Mouse (Mus musculus) lung, postnatal 0 days (tissue): ENCODE data around the gene Oser1. TPM values are rescaled to one million over a fixed set of nuclear protein-coding genes. Genes with fewer than 3 reads are reported as not detected.

Experiments
- ATAC-seq: fragments of 200-750 bp; cut with Nextera tagmentation; 2 replicates; pipeline ENCODE4 v1.8.0; 2017; ENCODE audit warnings: moderate library complexity
- DNase-seq: peaks from one replicate; pipeline ENCODE4 v3.0.0-alpha.2; 2016; ENCODE audit warnings: low spot score
- H3K27ac ChIP-seq: fragments of 300-500 bp; sonication (generic); 2 replicates; pipeline ENCODE4 v1.5.1; 2014; ENCODE audit warnings: antibody characterized with exemption, mild to moderate bottlenecking, low read length, mixed read lengths
- H3K27me3 ChIP-seq: fragments of 300-500 bp; sonication (generic); replicated peaks from 2 replicates; pipeline ENCODE4 v1.6.1; 2014; ENCODE audit warnings: low read length, mixed read lengths; ENCODE audit not compliant: insufficient read depth
- H3K36me3 ChIP-seq: fragments of 300-500 bp; sonication (generic); 2 replicates; pipeline ENCODE4 v1.6.1; 2014; ENCODE audit warnings: low read length, mixed read lengths; ENCODE audit not compliant: insufficient read depth
- H3K4me1 ChIP-seq: fragments of 300-500 bp; sonication (generic); 2 replicates; pipeline ENCODE4 v1.6.1; 2014; ENCODE audit warnings: antibody characterized with exemption, low read depth, low read length, mixed read lengths; ENCODE audit not compliant: insufficient read depth
- H3K4me2 ChIP-seq: fragments of 300-500 bp; sonication (generic); replicated peaks from 2 replicates; pipeline ENCODE4 v1.6.1; 2014; ENCODE audit warnings: low read depth, mild to moderate bottlenecking, low read length, moderate library complexity, mixed read lengths
- H3K4me3 ChIP-seq: fragments of 300-500 bp; sonication (generic); 2 replicates; pipeline ENCODE4 v1.5.1; 2014; ENCODE audit warnings: low read depth, low read length
- H3K9ac ChIP-seq: fragments of 300-500 bp; sonication (generic); replicated peaks from 2 replicates; pipeline ENCODE4 v1.6.1; 2014; ENCODE audit warnings: low read depth, mild to moderate bottlenecking
- H3K9me3 ChIP-seq: fragments of 300-500 bp; sonication (generic); 2 replicates; pipeline ENCODE4 v1.6.1; 2016; ENCODE audit warnings: low read length, mixed read lengths
- CTCF ChIP-seq: IDR thresholded peaks from 2 replicates; pipeline ENCODE4 v1.5.1; 2016; ENCODE audit warnings: antibody characterized with exemption, mild to moderate bottlenecking
- EP300 ChIP-seq: IDR thresholded peaks from 2 replicates; pipeline ENCODE4 v1.6.1; 2016; ENCODE audit warnings: antibody characterized with exemption, mild to moderate bottlenecking, control low read depth
- WGBS: fragments of 180-500 bp; shearing (Covaris S2); extraction: QIAGEN DNeasy Blood & Tissue Kit; methylation state at CpG from one replicate; pipeline ENCODE4 v1.1.7; 2014; 5-methylcytosine and 5-hydroxymethylcytosine counted together
- polyA plus RNA-seq: library from polyadenylated mRNA; unstranded; fragments of >200 nt; fragmentation: Nextera tagmentation; extraction: Ambion mirVana; gene quantifications from 2 replicates; pipeline ENCODE4 v1.2.1, GENCODE M21; 2015

The Oser1 gene
- polyA plus RNA-seq, 1 experiment from 2014 or later = 74.6 TPM

DNA sequence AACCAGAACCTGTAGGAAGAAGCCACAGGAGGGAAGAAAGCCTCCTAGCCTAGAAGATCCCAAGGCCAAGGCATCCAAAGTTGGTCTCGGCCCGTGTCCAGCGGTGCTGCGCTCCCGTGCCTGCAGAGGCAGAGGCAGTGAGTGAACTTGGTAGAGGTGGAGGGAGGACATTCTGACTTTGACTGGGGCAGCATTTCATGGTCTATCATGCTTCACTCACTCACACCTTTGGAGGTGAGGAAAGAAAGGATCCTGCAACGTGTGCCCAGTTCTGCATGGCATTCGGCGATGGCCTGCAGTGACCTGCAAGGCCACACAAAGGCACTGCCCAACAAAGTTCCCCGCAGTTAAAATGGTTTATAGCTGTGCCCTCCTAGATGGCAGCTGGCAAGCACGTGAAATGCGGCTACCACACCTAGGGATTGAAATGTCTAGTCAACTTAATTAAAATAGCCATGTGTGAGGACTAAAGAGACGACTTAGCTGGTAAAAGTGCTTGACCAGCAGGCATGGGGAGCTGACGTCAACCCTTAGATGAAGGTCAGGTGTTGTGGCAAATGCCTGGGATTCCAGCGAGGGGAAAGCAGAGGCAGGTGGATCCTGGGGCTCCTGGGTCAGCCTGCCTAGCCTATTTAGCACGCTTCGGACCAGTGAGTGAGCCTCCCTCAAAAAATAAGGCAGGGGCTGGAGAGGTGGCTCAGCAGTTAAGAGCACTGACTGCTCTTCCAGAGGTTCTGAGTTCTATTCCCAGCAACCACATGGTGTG lies 63.5 kb downstream of the Oser1 start:
- H3K27ac ChIP-seq = no peak overlapping the region
- TF ChIP-seq CTCF = no peak
- TF ChIP-seq EP300 = no peak
- no peaks in the 10 kb centered on the region for H3K9me3 ChIP-seq
- no peak overlapping the region for H3K4me3 ChIP-seq
- H3K4me2 ChIP-seq = no peak overlapping the region
- no peak for DNase-seq
- no peaks in the 10 kb centered on the region for H3K36me3 ChIP-seq
- WGBS = 77% methylated on average over 16 of the region's 16 CpGs
- H3K4me1 ChIP-seq = no peaks in the 10 kb centered on the region; the same call in 1 of the 2 replicates
- no peaks in the 10 kb centered on the region for H3K27me3 ChIP-seq
- no peak for ATAC-seq
- H3K9ac ChIP-seq = no peak overlapping the region

DNA sequence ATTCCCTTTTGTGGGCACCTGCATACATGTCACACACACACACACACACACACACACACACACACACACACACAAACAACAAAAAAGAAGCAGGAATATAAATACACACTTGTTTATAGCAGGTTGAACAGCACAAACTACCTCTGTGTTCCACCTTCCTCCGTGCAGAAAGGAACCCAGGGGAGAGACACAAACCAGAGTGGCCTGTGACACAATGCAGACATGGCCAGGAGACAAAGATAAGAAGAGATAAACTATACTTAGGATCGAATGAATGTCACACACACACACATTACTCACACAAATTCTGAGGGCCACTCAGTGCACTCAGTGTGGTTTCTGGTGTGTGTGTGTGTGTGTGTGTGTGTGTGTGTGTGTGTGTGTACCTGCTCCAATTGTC lies 65.2 kb downstream of the Oser1 start:
- TF ChIP-seq CTCF (no peak), EP300 (no peak)
- ATAC-seq = no peak
- WGBS = 35% methylated on average over 2 of the region's 2 CpGs
- Histone ChIP-seq H3K9ac (no peak overlapping the region), H3K4me3 (no peak overlapping the region), H3K36me3 (no peaks in the 10 kb centered on the region), H3K4me2 (no peak overlapping the region), H3K27ac (no peak overlapping the region), H3K9me3 (no peaks in the 10 kb centered on the region), H3K27me3 (no peaks in the 10 kb centered on the region), H3K4me1 (no peaks in the 10 kb centered on the region)
- no peak for DNase-seq

DNA sequence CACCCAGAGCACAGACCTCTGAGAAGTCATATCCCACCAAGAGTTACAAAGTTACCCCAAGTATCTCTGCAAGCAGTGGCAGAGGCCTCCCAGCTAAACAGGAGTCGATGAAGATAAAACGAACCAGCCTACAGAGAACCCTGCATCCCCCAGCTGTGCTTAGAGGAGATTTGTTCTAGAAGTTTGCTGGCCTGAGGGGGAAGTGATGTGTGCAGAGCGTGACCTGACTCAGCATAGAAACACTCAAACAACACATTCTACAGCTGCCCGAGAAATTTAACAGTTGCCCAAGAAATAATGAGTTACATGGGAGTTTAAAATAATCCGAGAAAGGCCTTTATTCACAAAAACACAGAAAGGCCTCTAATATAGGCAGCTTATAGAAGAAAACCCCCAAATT lies 65.8 kb downstream of the Oser1 start:
- no peak overlapping the region for H3K4me3 ChIP-seq
- TF ChIP-seq EP300 = no peak
- no peak for TF ChIP-seq CTCF
- no peaks in the 10 kb centered on the region for H3K27me3 ChIP-seq
- H3K36me3 ChIP-seq = no peaks in the 10 kb centered on the region
- no peak overlapping the region for H3K4me2 ChIP-seq
- H3K9ac ChIP-seq = no peak overlapping the region
- DNase-seq (peak; percentile 40), ATAC-seq (peak; percentile 36; the same call in 1 of the 2 replicates)
- H3K9me3 ChIP-seq = no peaks in the 10 kb centered on the region
- no peaks in the 10 kb centered on the region for H3K4me1 ChIP-seq
- H3K27ac ChIP-seq = no peak overlapping the region
- 51% methylated on average over 5 of the region's 5 CpGs for WGBS

DNA sequence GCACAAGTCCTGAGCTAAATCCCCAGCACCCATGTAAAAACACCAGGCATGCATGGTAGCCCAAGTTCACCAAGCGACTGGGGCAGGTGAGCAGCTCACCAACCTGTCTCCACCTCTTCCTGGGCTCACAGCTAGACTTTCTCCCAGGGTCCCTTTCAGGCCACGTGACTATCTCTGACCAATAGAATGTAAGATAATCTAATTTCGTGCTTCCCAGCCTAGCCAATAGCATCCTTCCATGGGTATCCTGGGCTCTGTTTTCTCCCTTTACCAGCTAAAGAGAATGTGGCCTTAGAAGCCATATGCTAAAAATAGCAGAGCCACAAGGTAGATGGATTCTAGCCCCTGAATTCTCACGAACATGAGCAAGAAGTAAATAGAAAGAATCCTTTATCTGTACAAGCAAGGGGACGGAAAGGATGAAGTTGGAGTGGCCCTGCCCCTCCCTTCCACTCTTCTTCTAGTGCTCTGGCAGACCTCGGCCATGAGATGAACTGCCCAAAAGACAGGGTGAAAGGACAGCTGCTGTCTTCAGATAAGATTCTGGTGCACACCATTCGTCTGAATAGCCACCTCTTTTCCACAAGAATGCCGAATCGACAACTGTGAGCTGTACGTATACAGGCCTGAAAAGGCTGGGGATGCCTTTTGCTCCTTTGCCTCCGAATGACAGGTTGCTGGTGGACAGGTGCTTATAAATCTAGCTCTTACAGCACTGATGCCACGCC lies 68.2 kb downstream of the Oser1 start:
- Histone ChIP-seq H3K36me3 (no peaks in the 10 kb centered on the region), H3K4me1 (no peaks in the 10 kb centered on the region), H3K9ac (no peak overlapping the region), H3K27me3 (no peaks in the 10 kb centered on the region), H3K9me3 (no peaks in the 10 kb centered on the region), H3K27ac (no peak overlapping the region), H3K4me3 (no peak overlapping the region), H3K4me2 (no peak overlapping the region)
- 78% methylated on average over 12 of the region's 12 CpGs for WGBS
- ATAC-seq = peak; percentile 7; the same call in 1 of the 2 replicates
- DNase-seq = no peak
- no peak for TF ChIP-seq CTCF
- TF ChIP-seq EP300 = no peak

Other genes with a start within 250 kb of the Oser1 start
- 4.3 and 7.2 TPM in 2 replicates for gene Tox2, start 221.6 kb downstream of the Oser1 start, polyA plus RNA-seq
- 4.0 and 6.0 TPM in 2 replicates for gene Jph2, start 26.7 kb downstream of the Oser1 start, polyA plus RNA-seq
- gene Gdap1l1, start 13.8 kb upstream of the Oser1 start, polyA plus RNA-seq = 0.37 and 0.43 TPM in 2 replicates
- 18.6 and 22.5 TPM in 2 replicates for gene Fitm2, start 47.9 kb upstream of the Oser1 start, polyA plus RNA-seq
- gene R3hdml, start 67.6 kb upstream of the Oser1 start, polyA plus RNA-seq = 0.18 TPM in 1 of 2 replicates, not detected in the other
- gene Hnf4a, start 82.1 kb upstream of the Oser1 start, polyA plus RNA-seq = 0.23 TPM in 1 of 2 replicates, not detected in the other
- 17.2 and 20.0 TPM in 2 replicates for gene Ttpal, start 177.6 kb upstream of the Oser1 start, polyA plus RNA-seq
- gene Serinc3, start 220.4 kb upstream of the Oser1 start, polyA plus RNA-seq = 96.7 and 106 TPM in 2 replicates
- 95.2 and 106 TPM in 2 replicates for gene Pkig, start 233.7 kb upstream of the Oser1 start, polyA plus RNA-seq